Mouse (Mus musculus): Measurements from ENCODE around the gene Cutal. TPM values are rescaled to one million over a fixed set of nuclear protein-coding genes. Genes with fewer than 3 reads are reported as not detected.

Cutal gene
- polyA plus RNA-seq, 1 experiment from 2014 or later = 0.57 TPM

DNA sequence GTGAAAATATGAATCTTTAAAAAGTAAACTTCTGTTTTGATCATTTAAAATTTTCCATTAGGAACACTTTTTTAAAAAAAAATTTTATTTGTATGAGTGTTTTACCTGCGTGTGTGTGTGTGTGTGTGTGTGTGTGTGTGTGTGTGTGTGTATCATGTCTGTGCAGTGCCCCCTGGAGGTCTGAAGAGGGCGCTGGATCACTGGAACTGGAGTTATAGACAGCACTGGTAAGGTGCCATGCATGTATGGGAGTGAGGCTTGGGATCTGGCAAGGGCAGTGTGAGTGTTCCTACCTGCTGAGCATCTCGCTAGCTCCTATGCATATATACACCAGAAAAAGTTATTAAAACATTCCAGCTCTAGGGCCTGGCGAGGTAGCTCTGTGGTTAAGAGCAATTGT is 27.5 kb downstream of the Cutal start:
- WGBS = 64% methylated on average over 4 of the region's 4 CpGs
- Histone ChIP-seq H3K36me3 (ENCODE audit: insufficient read depth) (no peaks in the 10 kb centered on the region), H3K9me3 (ENCODE audit: low read depth, low read length) (no peaks in the 10 kb centered on the region), H3K27me3 (ENCODE audit: insufficient read depth, low read length) (no peaks in the 10 kb centered on the region), H3K27ac (ENCODE audit: low read depth) (no peak overlapping the region), H3K4me3 (ENCODE audit: low read depth, low read length) (no peak overlapping the region), H3K9ac (no peak overlapping the region), H3K4me2 (no peak overlapping the region), H3K4me1 (ENCODE audit: insufficient read depth) (peaks cover 6% of the 10 kb centered on the region; the same call in 1 of the 2 replicates)
- no peak for TF ChIP-seq CTCF (IDR thresholded peaks at IDR 0.05; ENCODE audit: low read depth)
- ATAC-seq (ENCODE audit: insufficient read depth) (no peak), DNase-seq (no peak)

- Histone ChIP-seq H3K4me2 (no peak overlapping the region), H3K4me3 (ENCODE audit: low read depth, low read length) (no peak overlapping the region), H3K36me3 (ENCODE audit: insufficient read depth) (no peaks in the 10 kb centered on the region), H3K4me1 (ENCODE audit: insufficient read depth) (peaks cover 6% of the 10 kb centered on the region; the same call in 1 of the 2 replicates), H3K27ac (ENCODE audit: low read depth) (no peak overlapping the region), H3K27me3 (ENCODE audit: insufficient read depth, low read length) (no peaks in the 10 kb centered on the region), H3K9ac (no peak overlapping the region), H3K9me3 (ENCODE audit: low read depth, low read length) (no peaks in the 10 kb centered on the region)
- WGBS = 79% methylated on average over 6 of the region's 6 CpGs
- TF ChIP-seq CTCF (IDR thresholded peaks at IDR 0.05; ENCODE audit: low read depth) = no peak
- ATAC-seq (ENCODE audit: insufficient read depth) = no peak
- DNase-seq = peak; percentile 29
These were observed 28.5 kb downstream of the Cutal start for GRCm38 (mm10) chr2:34902731-34903130.

DNA sequence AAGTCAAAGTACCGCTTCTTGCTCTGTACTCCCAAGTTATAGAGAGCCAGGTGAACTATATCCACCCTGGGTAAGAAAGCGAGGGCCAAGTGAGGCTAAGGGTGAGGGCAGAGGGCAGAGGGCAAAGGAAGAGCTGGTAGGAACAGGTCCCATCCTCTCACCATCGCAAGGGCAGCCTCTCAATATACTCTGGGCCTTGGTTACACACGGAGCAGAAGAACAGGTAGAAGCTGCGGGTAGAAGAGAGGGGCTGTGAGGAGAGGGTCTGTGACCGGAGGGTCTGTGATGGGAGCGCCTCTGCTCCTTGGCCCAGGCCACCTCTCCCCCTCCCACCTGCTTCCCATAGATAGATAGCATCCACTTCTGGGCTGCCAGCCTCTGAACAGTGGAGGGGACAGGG is 29.0 kb downstream of the Cutal start:
- H3K36me3 ChIP-seq (ENCODE audit: insufficient read depth) = no peaks in the 10 kb centered on the region
- H3K4me2 ChIP-seq = no peak overlapping the region
- no peaks in the 10 kb centered on the region for H3K27me3 ChIP-seq (ENCODE audit: insufficient read depth, low read length)
- no peak overlapping the region for H3K9ac ChIP-seq
- DNase-seq = no peak
- no peak overlapping the region for H3K4me3 ChIP-seq (ENCODE audit: low read depth, low read length)
- 82% methylated on average over 7 of the region's 7 CpGs for WGBS
- ATAC-seq (ENCODE audit: insufficient read depth) = no peak
- no peaks in the 10 kb centered on the region for H3K9me3 ChIP-seq (ENCODE audit: low read depth, low read length)
- no peak for TF ChIP-seq CTCF (IDR thresholded peaks at IDR 0.05; ENCODE audit: low read depth)
- peaks cover 6% of the 10 kb centered on the region; the same call in 1 of the 2 replicates for H3K4me1 ChIP-seq (ENCODE audit: insufficient read depth)
- H3K27ac ChIP-seq (ENCODE audit: low read depth) = no peak overlapping the region

DNA sequence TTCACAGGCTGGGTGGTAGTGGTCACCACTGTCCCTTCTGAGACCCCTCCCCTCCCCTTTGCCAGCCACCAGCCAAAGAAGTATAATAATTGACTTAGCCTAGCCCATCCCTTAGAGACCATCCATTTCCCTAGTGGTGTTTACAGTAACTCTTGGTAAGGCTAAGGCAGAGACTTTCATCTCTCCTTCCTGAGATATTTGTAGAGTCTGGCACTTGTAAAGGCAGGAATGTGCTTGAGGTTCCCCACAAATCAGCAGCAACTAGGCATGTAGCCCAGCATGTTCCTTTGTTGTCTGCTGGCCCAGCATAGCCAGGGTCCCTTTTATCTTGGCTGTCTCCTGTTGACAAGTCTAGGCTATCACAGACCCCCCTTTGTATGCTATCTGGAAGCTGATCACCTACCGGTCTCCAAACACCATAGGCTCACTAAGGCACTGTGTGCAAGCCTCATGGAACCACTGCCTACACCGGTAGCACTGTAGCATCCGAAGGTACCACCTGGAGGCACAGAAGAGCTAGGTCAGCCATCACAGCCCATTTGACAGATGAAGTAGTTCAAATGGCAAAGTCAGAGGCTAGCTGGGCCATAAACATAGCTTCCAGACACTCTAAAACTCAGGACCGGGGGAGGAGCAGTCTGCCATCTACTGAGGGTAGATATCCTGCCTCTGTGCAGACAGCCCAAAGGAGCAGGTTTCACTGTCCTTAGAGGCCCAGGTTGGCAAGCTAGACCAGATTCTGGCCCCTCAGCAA is 29.6 kb downstream of the Cutal start:
- ATAC-seq (ENCODE audit: insufficient read depth) (no peak), DNase-seq (peak; percentile 7)
- Histone ChIP-seq H3K27me3 (ENCODE audit: insufficient read depth, low read length) (no peaks in the 10 kb centered on the region), H3K9ac (no peak overlapping the region), H3K4me1 (ENCODE audit: insufficient read depth) (peaks cover 6% of the 10 kb centered on the region; the same call in 1 of the 2 replicates), H3K27ac (ENCODE audit: low read depth) (peak overlapping the region; percentile 45; the same call in 1 of the 2 replicates), H3K36me3 (ENCODE audit: insufficient read depth) (no peaks in the 10 kb centered on the region), H3K9me3 (ENCODE audit: low read depth, low read length) (no peaks in the 10 kb centered on the region), H3K4me3 (ENCODE audit: low read depth, low read length) (no peak overlapping the region), H3K4me2 (peak overlapping the region; percentile 65; the same call in 1 of the 2 replicates)
- no peak; the same call in 1 of the 2 replicates for TF ChIP-seq CTCF (IDR thresholded peaks at IDR 0.05; ENCODE audit: low read depth)
- 63% methylated on average over 4 of the region's 4 CpGs for WGBS

DNA sequence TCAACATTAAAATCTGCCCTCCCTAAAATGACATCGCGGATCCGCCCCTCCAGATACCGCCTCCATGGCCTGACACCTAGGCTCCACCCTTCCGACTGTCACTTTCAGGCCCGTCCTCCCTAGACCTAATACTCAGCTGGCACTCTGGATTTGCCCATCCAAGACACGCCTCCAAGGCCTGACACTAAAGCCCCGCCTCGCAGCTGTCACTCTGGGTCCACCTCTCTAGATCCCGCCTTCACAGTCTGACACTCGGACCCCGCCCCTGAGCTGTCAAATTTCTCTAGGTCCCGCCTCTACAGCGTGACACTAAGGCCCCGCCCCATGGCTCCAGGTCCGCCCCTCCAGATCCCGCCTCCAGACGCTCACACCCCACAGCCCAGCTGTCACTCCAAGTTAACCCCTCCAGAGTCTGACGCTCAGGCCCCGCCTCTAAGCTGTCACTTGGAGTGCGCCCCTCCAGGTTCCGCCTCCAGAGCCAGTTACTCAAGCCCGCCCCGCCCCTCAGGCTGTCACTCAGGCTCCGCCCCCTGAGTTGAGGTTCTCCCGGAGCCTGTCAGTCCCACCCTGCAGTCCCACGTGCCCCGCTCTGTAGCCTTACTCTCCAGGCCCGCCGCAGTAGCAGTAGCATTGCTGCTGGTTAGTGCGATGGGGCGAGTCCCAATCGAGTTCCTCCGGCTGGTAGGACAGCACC is 30.8 kb downstream of the Cutal start:
- H3K27me3 ChIP-seq (ENCODE audit: insufficient read depth, low read length) = no peaks in the 10 kb centered on the region
- peak overlapping the region; percentile 30 for H3K4me3 ChIP-seq (ENCODE audit: low read depth, low read length)
- H3K4me2 ChIP-seq = peak overlapping the region; percentile 65
- WGBS = under 1% methylated on average over 34 of the region's 34 CpGs
- H3K27ac ChIP-seq (ENCODE audit: low read depth) = no peak overlapping the region
- H3K9ac ChIP-seq = no peak overlapping the region
- peaks cover 6% of the 10 kb centered on the region; the same call in 1 of the 2 replicates for H3K4me1 ChIP-seq (ENCODE audit: insufficient read depth)
- no peak for TF ChIP-seq CTCF (IDR thresholded peaks at IDR 0.05; ENCODE audit: low read depth)
- H3K9me3 ChIP-seq (ENCODE audit: low read depth, low read length) = no peaks in the 10 kb centered on the region
- ATAC-seq (ENCODE audit: insufficient read depth) (peak; percentile 96), DNase-seq (peak; percentile 99)
- no peaks in the 10 kb centered on the region for H3K36me3 ChIP-seq (ENCODE audit: insufficient read depth)

- Histone ChIP-seq H3K27me3 (ENCODE audit: insufficient read depth, low read length) (no peaks in the 10 kb centered on the region), H3K4me1 (ENCODE audit: insufficient read depth) (peaks cover 6% of the 10 kb centered on the region; the same call in 1 of the 2 replicates), H3K4me3 (ENCODE audit: low read depth, low read length) (no peak overlapping the region), H3K9ac (no peak overlapping the region), H3K27ac (ENCODE audit: low read depth) (no peak overlapping the region), H3K4me2 (no peak overlapping the region), H3K36me3 (ENCODE audit: insufficient read depth) (no peaks in the 10 kb centered on the region), H3K9me3 (ENCODE audit: low read depth, low read length) (no peaks in the 10 kb centered on the region)
- no peak for TF ChIP-seq CTCF (IDR thresholded peaks at IDR 0.05; ENCODE audit: low read depth)
- DNase-seq = no peak
- ATAC-seq (ENCODE audit: insufficient read depth) = no peak
- WGBS = 64% methylated on average over 6 of the region's 6 CpGs
These were observed 32.2 kb downstream of the Cutal start for GRCm38 (mm10) chr2:34906426-34906825.
